Mouse (Mus musculus): ENCODE data around the gene Btnl10. TPM values are rescaled to one million over a fixed set of nuclear protein-coding genes. Genes with fewer than 3 reads are reported as not detected.

The Btnl10 gene
- total and polyA plus RNA-seq, 3 experiments, result under 0.01 to 17.5 TPM; not detected in 1

GRCm38 (mm10) chr11:58897485-58897884 is 20.2 kb upstream of the Btnl10 start:
- Histone ChIP-seq H3K36me3 (replicated peaks) (peaks cover 82% of the 10 kb centered on the region), H3K4me1 (ENCODE audit: insufficient read depth, low read depth, low read length) (peaks cover 2% of the 10 kb centered on the region), H3K27me3 (ENCODE audit: insufficient read depth, low read length) (no peaks in the 10 kb centered on the region), H3K4me3 (ENCODE audit: low read depth, low read length) (no peak overlapping the region), H3K9me3 (replicated peaks) (no peaks in the 10 kb centered on the region)
- no peak for TF ChIP-seq CTCF (IDR thresholded peaks at IDR 0.05; ENCODE audit: low read depth, low read length)
- no peak for TF ChIP-seq POLR2AphosphoS5 (IDR thresholded peaks at IDR 0.05; ENCODE audit: insufficient replicate concordance, low read depth, low read length)
- TF ChIP-seq GATA1 (IDR thresholded peaks at IDR 0.05; ENCODE audit: borderline replicate concordance, low read length), result no peak
- TF ChIP-seq TAL1 (conservative IDR thresholded peaks at IDR 0.05; ENCODE audit: low read depth, low read length), result no peak
- TF ChIP-seq GATA2 (IDR thresholded peaks at IDR 0.05; ENCODE audit: borderline replicate concordance, low read depth, low read length), result no peak
- ATAC-seq (ENCODE audit: extremely low read depth, insufficient number of reproducible peaks, low FRiP score, poor library complexity, severe bottlenecking), result no peak
- DNase-seq (ENCODE audit: low spot score), result no peak

- no peaks in the 10 kb centered on the region for H3K27me3 ChIP-seq (ENCODE audit: insufficient read depth, low read length)
- DNase-seq (ENCODE audit: low spot score) (no peak), ATAC-seq (ENCODE audit: extremely low read depth, insufficient number of reproducible peaks, low FRiP score, poor library complexity, severe bottlenecking) (no peak)
- H3K9me3 ChIP-seq (replicated peaks), result no peaks in the 10 kb centered on the region
- no peak overlapping the region for H3K4me3 ChIP-seq (ENCODE audit: low read depth, low read length)
- no peak for TF ChIP-seq GATA1 (IDR thresholded peaks at IDR 0.05; ENCODE audit: borderline replicate concordance, low read length)
- TF ChIP-seq GATA2 (IDR thresholded peaks at IDR 0.05; ENCODE audit: borderline replicate concordance, low read depth, low read length), result no peak
- TF ChIP-seq POLR2AphosphoS5 (IDR thresholded peaks at IDR 0.05; ENCODE audit: insufficient replicate concordance, low read depth, low read length), result no peak
- TF ChIP-seq CTCF (IDR thresholded peaks at IDR 0.05; ENCODE audit: low read depth, low read length), result no peak
- no peak for TF ChIP-seq TAL1 (conservative IDR thresholded peaks at IDR 0.05; ENCODE audit: low read depth, low read length)
- peaks cover 58% of the 10 kb centered on the region for H3K36me3 ChIP-seq (replicated peaks)
- peaks cover 19% of the 10 kb centered on the region for H3K4me1 ChIP-seq (ENCODE audit: insufficient read depth, low read depth, low read length)
Observed at GRCm38 (mm10) chr11:58901080-58901479, 16.6 kb upstream of the Btnl10 start.

- Histone ChIP-seq H3K4me1 (ENCODE audit: insufficient read depth, low read depth, low read length) (peaks cover 19% of the 10 kb centered on the region), H3K27me3 (ENCODE audit: insufficient read depth, low read length) (no peaks in the 10 kb centered on the region)
Observed at GRCm38 (mm10) chr11:58903511-58904409, 13.9 kb upstream of the Btnl10 start, which contains the start of gene Zfp39. Gene Zfp39, minus strand, starts transcription at chr11:58904225.

GRCm38 (mm10) chr11:58904410-58904718 is 13.3 kb upstream of the Btnl10 start:
- no peak for ATAC-seq (ENCODE audit: extremely low read depth, insufficient number of reproducible peaks, low FRiP score, poor library complexity, severe bottlenecking)
- no peak for TF ChIP-seq TAL1 (conservative IDR thresholded peaks at IDR 0.05; ENCODE audit: low read depth, low read length)
- TF ChIP-seq POLR2AphosphoS5 (IDR thresholded peaks at IDR 0.05; ENCODE audit: insufficient replicate concordance, low read depth, low read length), result no peak
- no peak for TF ChIP-seq GATA1 (IDR thresholded peaks at IDR 0.05; ENCODE audit: borderline replicate concordance, low read length)
- TF ChIP-seq GATA2 (IDR thresholded peaks at IDR 0.05; ENCODE audit: borderline replicate concordance, low read depth, low read length), result no peak
- TF ChIP-seq CTCF (IDR thresholded peaks at IDR 0.05; ENCODE audit: low read depth, low read length), result no peak
- no peak for DNase-seq (ENCODE audit: low spot score)
- Histone ChIP-seq H3K4me1 (ENCODE audit: insufficient read depth, low read depth, low read length) (peaks cover 19% of the 10 kb centered on the region), H3K9me3 (replicated peaks) (no peaks in the 10 kb centered on the region), H3K4me3 (ENCODE audit: low read depth, low read length) (peak overlapping the region; percentile 75), H3K27me3 (ENCODE audit: insufficient read depth, low read length) (no peaks in the 10 kb centered on the region), H3K36me3 (replicated peaks) (peaks cover 31% of the 10 kb centered on the region)

More at GRCm38 (mm10) chr11:58903511-58904409, 13.9 kb upstream of the Btnl10 start, which contains the start of gene Zfp39:
- ATAC-seq (ENCODE audit: extremely low read depth, insufficient number of reproducible peaks, low FRiP score, poor library complexity, severe bottlenecking) (peak; percentile 97), DNase-seq (ENCODE audit: low spot score) (peak; percentile 99)
- Histone ChIP-seq H3K4me3 (ENCODE audit: low read depth, low read length) (peak within 1 kb of the TSS; percentile 75), H3K9me3 (replicated peaks) (no peaks in the 10 kb centered on the region), H3K36me3 (replicated peaks) (peaks cover 37% of the 10 kb centered on the region)
- TF ChIP-seq GATA2 (IDR thresholded peaks at IDR 0.05; ENCODE audit: borderline replicate concordance, low read depth, low read length) (no peak), POLR2AphosphoS5 (IDR thresholded peaks at IDR 0.05; ENCODE audit: insufficient replicate concordance, low read depth, low read length) (no peak), GATA1 (IDR thresholded peaks at IDR 0.05; ENCODE audit: borderline replicate concordance, low read length) (no peak), TAL1 (conservative IDR thresholded peaks at IDR 0.05; ENCODE audit: low read depth, low read length) (no peak), CTCF (IDR thresholded peaks at IDR 0.05; ENCODE audit: low read depth, low read length) (no peak)

GRCm38 (mm10) chr11:58904838-58905237 is 12.9 kb upstream of the Btnl10 start:
- Histone ChIP-seq H3K36me3 (replicated peaks) (peaks cover 29% of the 10 kb centered on the region), H3K9me3 (replicated peaks) (no peaks in the 10 kb centered on the region), H3K27me3 (ENCODE audit: insufficient read depth, low read length) (no peaks in the 10 kb centered on the region), H3K4me3 (ENCODE audit: low read depth, low read length) (no peak overlapping the region; the same call in 1 of the 2 replicates), H3K4me1 (ENCODE audit: insufficient read depth, low read depth, low read length) (peaks cover 19% of the 10 kb centered on the region)
- ATAC-seq (ENCODE audit: extremely low read depth, insufficient number of reproducible peaks, low FRiP score, poor library complexity, severe bottlenecking) (no peak), DNase-seq (ENCODE audit: low spot score) (peak; percentile 37)
- TF ChIP-seq GATA1 (IDR thresholded peaks at IDR 0.05; ENCODE audit: borderline replicate concordance, low read length) (no peak), GATA2 (IDR thresholded peaks at IDR 0.05; ENCODE audit: borderline replicate concordance, low read depth, low read length) (no peak), CTCF (IDR thresholded peaks at IDR 0.05; ENCODE audit: low read depth, low read length) (no peak), TAL1 (conservative IDR thresholded peaks at IDR 0.05; ENCODE audit: low read depth, low read length) (no peak), POLR2AphosphoS5 (IDR thresholded peaks at IDR 0.05; ENCODE audit: insufficient replicate concordance, low read depth, low read length) (no peak)

- DNase-seq (ENCODE audit: low spot score) (no peak), ATAC-seq (ENCODE audit: extremely low read depth, insufficient number of reproducible peaks, low FRiP score, poor library complexity, severe bottlenecking) (no peak)
- TF ChIP-seq TAL1 (conservative IDR thresholded peaks at IDR 0.05; ENCODE audit: low read depth, low read length) (no peak), GATA1 (IDR thresholded peaks at IDR 0.05; ENCODE audit: borderline replicate concordance, low read length) (no peak), POLR2AphosphoS5 (IDR thresholded peaks at IDR 0.05; ENCODE audit: insufficient replicate concordance, low read depth, low read length) (no peak), GATA2 (IDR thresholded peaks at IDR 0.05; ENCODE audit: borderline replicate concordance, low read depth, low read length) (no peak), CTCF (IDR thresholded peaks at IDR 0.05; ENCODE audit: low read depth, low read length) (no peak)
- H3K27me3 ChIP-seq (ENCODE audit: insufficient read depth, low read length), result peaks cover 17% of the 10 kb centered on the region
- no peaks in the 10 kb centered on the region for H3K9me3 ChIP-seq (replicated peaks)
- H3K4me3 ChIP-seq (ENCODE audit: low read depth, low read length), result no peak overlapping the region; the same call in 1 of the 2 replicates
- H3K36me3 ChIP-seq (replicated peaks), result no peaks in the 10 kb centered on the region
- H3K4me1 ChIP-seq (ENCODE audit: insufficient read depth, low read depth, low read length), result peaks cover 23% of the 10 kb centered on the region
Observed at GRCm38 (mm10) chr11:58913776-58914175, 3.9 kb upstream of the Btnl10 start.
